Mouse (Mus musculus) cortical plate, adult 2 months (tissue): ENCODE measurements around the gene Gne. TPM values are rescaled to one million over a fixed set of nuclear protein-coding genes. Genes with fewer than 3 reads are reported as not detected.

Source experiments
- H3K27ac ChIP-seq: fragments of 200-500 bp; 2 replicates; pipeline ENCODE4 v1.5.1; 2012; ENCODE audit warnings: low read length, control low read depth, inconsistent platforms; ENCODE audit not compliant: insufficient read depth
- H3K4me1 ChIP-seq: fragments of 200-500 bp; 2 replicates; pipeline ENCODE4 v1.6.1; 2011; ENCODE audit warnings: low read length; ENCODE audit not compliant: control insufficient read depth, insufficient read depth
- H3K4me3 ChIP-seq: fragments of 200-500 bp; 2 replicates; pipeline ENCODE4 v1.5.1; 2011; ENCODE audit warnings: mild to moderate bottlenecking, low read length, control low read depth; ENCODE audit not compliant: insufficient read depth
- CTCF ChIP-seq: fragments of 200-500 bp; IDR thresholded peaks from 2 replicates; pipeline ENCODE4 v1.5.1; 2011; ENCODE audit warnings: mild to moderate bottlenecking, control low read depth, low read length; ENCODE audit not compliant: insufficient read depth; ENCODE audit errors: extremely low read depth
- POLR2A ChIP-seq: fragments of 200-500 bp; IDR thresholded peaks from 2 replicates; pipeline ENCODE4 v1.6.1; 2011; ENCODE audit warnings: mild to moderate bottlenecking, low read length, control low read depth; ENCODE audit not compliant: insufficient read depth; ENCODE audit errors: extremely low read depth
- polyA plus RNA-seq: library from polyadenylated mRNA; depleted of rRNA; stranded (reverse); fragments of >200 nt; gene quantifications from 2 replicates; pipeline ENCODE4 v1.2.3, GENCODE M21; 2012; rRNA removed

Gne gene
- polyA plus RNA-seq, 1 experiment = 16.8 TPM

DNA sequence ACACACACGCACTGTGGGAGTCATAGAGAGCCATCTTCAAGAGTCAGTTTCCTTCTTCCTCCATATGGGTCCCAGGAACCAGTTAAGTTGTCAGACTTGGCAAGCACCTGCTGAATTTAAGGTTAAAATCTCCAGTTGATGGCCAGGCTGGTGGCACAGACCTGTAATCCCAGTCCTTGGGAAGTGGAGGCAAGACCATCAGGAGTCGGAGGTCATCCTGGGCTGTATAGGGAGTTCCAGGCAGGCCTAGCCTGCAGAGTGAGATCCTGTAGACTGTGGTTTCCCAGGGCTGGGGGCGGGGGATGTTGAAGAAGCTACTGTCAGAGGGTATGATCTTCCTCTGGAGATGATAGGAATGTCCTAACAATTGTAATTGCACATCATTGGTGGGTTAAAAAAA, 95.0 kb downstream of the Gne start:
- TF ChIP-seq CTCF = no peak
- no peak for TF ChIP-seq POLR2A
- H3K27ac ChIP-seq = no peak overlapping the region

DNA sequence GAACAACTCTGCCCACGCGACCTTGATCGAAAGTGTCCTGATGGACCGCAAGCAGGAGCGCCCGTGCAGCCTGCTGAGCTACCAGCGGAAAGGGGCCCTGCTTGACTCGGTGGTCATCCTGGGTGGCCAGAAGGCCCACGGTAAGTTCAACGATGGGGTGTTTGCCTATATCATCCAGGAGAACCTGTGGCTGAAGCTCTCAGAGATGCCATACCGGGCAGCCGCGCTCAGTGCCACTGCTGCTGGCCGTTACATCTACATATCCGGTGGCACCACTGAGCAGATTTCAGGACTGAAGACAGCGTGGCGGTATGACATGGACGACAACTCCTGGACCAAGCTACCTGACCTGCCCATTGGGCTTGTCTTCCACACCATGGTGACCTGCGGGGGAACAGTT, 99.7 kb downstream of the Gne start:
- TF ChIP-seq POLR2A (no peak), CTCF (no peak)
- Histone ChIP-seq H3K4me1 (no peaks in the 10 kb centered on the region), H3K27ac (no peak overlapping the region), H3K4me3 (no peak overlapping the region)

More for the DNA sequence above, 95.0 kb downstream of the Gne start:
- no peak overlapping the region for H3K4me3 ChIP-seq
- H3K4me1 ChIP-seq = no peaks in the 10 kb centered on the region

Other genes starting within 250 kb of the Gne start
- gene Olfr157, start 244.0 kb downstream of the Gne start, polyA plus RNA-seq = not detected in 2 replicates
- gene Olfr155, start 232.6 kb downstream of the Gne start, polyA plus RNA-seq = not detected in 2 replicates
- 12.9 and 13.1 TPM in 2 replicates for gene Reck, start 208.6 kb downstream of the Gne start, polyA plus RNA-seq
- gene Glipr2, start 126.8 kb downstream of the Gne start, polyA plus RNA-seq = 2.6 and 3.2 TPM in 2 replicates
- not detected in 2 replicates for gene Ccin, start 100.7 kb downstream of the Gne start, polyA plus RNA-seq
- gene Clta, start 79.7 kb downstream of the Gne start, polyA plus RNA-seq = 385 and 422 TPM in 2 replicates
- 68.4 and 71.8 TPM in 2 replicates for gene Rnf38, start 149.6 kb upstream of the Gne start, polyA plus RNA-seq
- gene Melk, start 216.7 kb upstream of the Gne start, polyA plus RNA-seq = 0.79 and 1.0 TPM in 2 replicates